Mouse (Mus musculus) stomach, embryonic 16.5 days (tissue): ENCODE measurements around the gene Pfpl. TPM values are rescaled to one million over a fixed set of nuclear protein-coding genes. Genes with fewer than 3 reads are reported as not detected.

ENCODE experiments used
- ATAC-seq: fragments of 200-750 bp; cut with Nextera tagmentation; 2 replicates; pipeline ENCODE4 v1.8.0; 2017; ENCODE audit warnings: moderate number of reproducible peaks, moderate TSS enrichment; ENCODE audit not compliant: insufficient read depth, low FRiP score
- H3K27ac ChIP-seq: fragments of 300-500 bp; sonication (generic); 2 replicates; pipeline ENCODE4 v1.5.1; 2014; ENCODE audit warnings: low read length
- H3K27me3 ChIP-seq: fragments of 300-500 bp; sonication (generic); 2 replicates; pipeline ENCODE4 v1.6.1; 2014; ENCODE audit warnings: low read length, control low read depth, mixed read lengths; ENCODE audit not compliant: control insufficient read depth, insufficient read depth
- H3K36me3 ChIP-seq: fragments of 300-500 bp; sonication (generic); 2 replicates; pipeline ENCODE4 v1.6.1; 2014; ENCODE audit warnings: low read length; ENCODE audit not compliant: control insufficient read depth, insufficient read depth
- H3K4me1 ChIP-seq: fragments of 300-500 bp; sonication (generic); 2 replicates; pipeline ENCODE4 v1.6.1; 2014; ENCODE audit warnings: low read length, control low read depth, mixed read lengths; ENCODE audit not compliant: control insufficient read depth, insufficient read depth
- H3K4me2 ChIP-seq: fragments of 300-500 bp; sonication (generic); 2 replicates; pipeline ENCODE4 v1.6.1; 2014; ENCODE audit warnings: low read depth, low read length, mixed read lengths
- H3K4me3 ChIP-seq: fragments of 300-500 bp; sonication (generic); replicated peaks from 2 replicates; pipeline ENCODE4 v1.5.1; 2014; ENCODE audit warnings: mild to moderate bottlenecking, low read length
- H3K9ac ChIP-seq: fragments of 300-500 bp; sonication (generic); 2 replicates; pipeline ENCODE4 v1.6.1; 2014; ENCODE audit warnings: low read length
- H3K9me3 ChIP-seq: fragments of 300-500 bp; sonication (generic); replicated peaks from 2 replicates; pipeline ENCODE4 v1.6.1; 2016; ENCODE audit warnings: low read length, control low read depth; ENCODE audit not compliant: control insufficient read depth
- WGBS: fragments of 180-500 bp; shearing (Covaris S2); extraction: QIAGEN DNeasy Blood & Tissue Kit; methylation state at CpG from one replicate; pipeline ENCODE4 v1.1.7; 2014; 5-methylcytosine and 5-hydroxymethylcytosine counted together
- polyA plus RNA-seq: library from polyadenylated mRNA; unstranded; fragments of >200 nt; fragmentation: Nextera tagmentation; extraction: Ambion mirVana; gene quantifications from 2 replicates; pipeline ENCODE4 v1.2.1, GENCODE M21; 2015

The Pfpl gene
- not detected in 2 replicates for polyA plus RNA-seq

- Histone ChIP-seq H3K9ac (no peak within 1 kb of the TSS), H3K36me3 (no peaks in the 10 kb centered on the region), H3K27me3 (no peaks in the 10 kb centered on the region), H3K4me1 (no peaks in the 10 kb centered on the region), H3K27ac (no peak within 1 kb of the TSS), H3K4me3 (no peak within 1 kb of the TSS), H3K4me2 (no peak within 1 kb of the TSS), H3K9me3 (no peaks in the 10 kb centered on the region)
- ATAC-seq = no peak
- WGBS = 95% methylated on average over 6 of the region's 6 CpGs
Measured at GRCm38 (mm10) chr19:12427605-12428004, at the start of gene Pfpl. Gene Pfpl (plus strand): TSS chr19:12427905.

DNA sequence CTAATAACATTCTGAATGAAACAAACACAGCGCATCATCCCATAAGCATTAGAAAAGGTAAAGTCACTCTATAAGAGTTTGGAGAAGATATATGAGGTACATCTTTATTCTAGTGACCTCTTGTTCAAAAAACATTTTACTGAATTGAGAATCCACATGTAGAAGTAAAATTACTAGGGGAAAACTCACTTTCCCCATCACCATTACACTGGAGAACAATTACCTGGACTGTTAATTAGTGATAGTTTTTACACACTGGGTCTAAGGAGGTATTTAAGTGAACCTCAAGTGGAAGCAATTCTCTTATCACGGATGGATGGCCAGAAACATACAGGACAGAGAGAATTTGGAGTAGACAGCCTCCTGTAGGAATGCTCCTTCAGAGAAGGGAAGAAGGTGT, 40.7 kb upstream of the Pfpl start, which contains the start of gene Olfr1440:
Olfr1440 (plus strand) TSS at position 301 of the 400 bp plus-strand sequence.
- H3K9me3 ChIP-seq = no peaks in the 10 kb centered on the region
- WGBS = 80% methylated on average over 2 of the region's 2 CpGs
- no peaks in the 10 kb centered on the region for H3K36me3 ChIP-seq
- H3K4me2 ChIP-seq = no peak within 1 kb of the TSS
- no peak within 1 kb of the TSS for H3K4me3 ChIP-seq
- H3K27me3 ChIP-seq = no peaks in the 10 kb centered on the region
- H3K9ac ChIP-seq = no peak within 1 kb of the TSS
- no peaks in the 10 kb centered on the region for H3K4me1 ChIP-seq
- no peak for ATAC-seq
- H3K27ac ChIP-seq = no peak within 1 kb of the TSS

GRCm38 (mm10) chr19:12413737-12414136, 14.0 kb upstream of the Pfpl start:
- Histone ChIP-seq H3K27me3 (no peaks in the 10 kb centered on the region), H3K36me3 (no peaks in the 10 kb centered on the region), H3K4me2 (no peak overlapping the region), H3K27ac (no peak overlapping the region), H3K4me1 (no peaks in the 10 kb centered on the region), H3K9ac (no peak overlapping the region), H3K9me3 (no peaks in the 10 kb centered on the region), H3K4me3 (no peak overlapping the region)
- ATAC-seq = no peak

GRCm38 (mm10) chr19:12417361-12417760, 10.3 kb upstream of the Pfpl start, which contains the start of gene Olfr1441:
Gene Olfr1441 (plus strand): TSS chr19:12417433.
- H3K4me2 ChIP-seq = no peak within 1 kb of the TSS
- no peak for ATAC-seq
- H3K27me3 ChIP-seq = no peaks in the 10 kb centered on the region

DNA sequence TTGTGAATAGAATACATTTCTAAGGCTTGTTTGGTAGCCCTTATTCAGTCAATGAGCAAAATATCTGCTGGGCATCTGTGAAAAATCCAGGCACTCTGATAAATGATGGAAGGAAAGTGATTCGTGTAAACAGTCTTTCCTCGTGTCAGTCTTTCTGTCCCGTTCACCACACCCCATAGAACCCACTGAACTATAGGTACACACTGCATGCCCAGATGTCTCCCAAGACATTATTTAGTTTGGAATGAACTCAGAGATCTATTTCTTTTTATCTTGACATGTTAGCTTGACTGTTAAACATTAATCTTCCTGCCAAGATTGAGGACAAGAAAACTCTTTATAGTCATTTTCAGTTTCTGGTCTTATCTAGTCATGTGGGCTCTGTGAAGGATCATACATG, 9.4 kb upstream of the Pfpl start:
- H3K27ac ChIP-seq = no peak overlapping the region
- no peak overlapping the region for H3K4me2 ChIP-seq
- ATAC-seq = no peak
- H3K27me3 ChIP-seq = no peaks in the 10 kb centered on the region
- H3K9ac ChIP-seq = no peak overlapping the region
- H3K36me3 ChIP-seq = no peaks in the 10 kb centered on the region
- 35% methylated on average over 3 of the region's 3 CpGs for WGBS
- no peak overlapping the region for H3K4me3 ChIP-seq
- H3K4me1 ChIP-seq = no peaks in the 10 kb centered on the region
- no peaks in the 10 kb centered on the region for H3K9me3 ChIP-seq

More at GRCm38 (mm10) chr19:12417361-12417760, 10.3 kb upstream of the Pfpl start, which contains the start of gene Olfr1441:
- Histone ChIP-seq H3K4me3 (no peak within 1 kb of the TSS), H3K9ac (no peak within 1 kb of the TSS), H3K9me3 (no peaks in the 10 kb centered on the region), H3K27ac (no peak within 1 kb of the TSS), H3K36me3 (no peaks in the 10 kb centered on the region), H3K4me1 (no peaks in the 10 kb centered on the region)

- Histone ChIP-seq H3K27ac (no peak overlapping the region), H3K9me3 (no peaks in the 10 kb centered on the region), H3K4me3 (no peak overlapping the region), H3K4me1 (no peaks in the 10 kb centered on the region), H3K36me3 (no peaks in the 10 kb centered on the region), H3K27me3 (no peaks in the 10 kb centered on the region), H3K9ac (no peak overlapping the region), H3K4me2 (no peak overlapping the region)
- 74% methylated on average over 6 of the region's 6 CpGs for WGBS
- no peak for ATAC-seq
Measured at GRCm38 (mm10) chr19:12420555-12420954, 7.2 kb upstream of the Pfpl start.

GRCm38 (mm10) chr19:12421680-12422079, 6.0 kb upstream of the Pfpl start:
- Histone ChIP-seq H3K9ac (no peak overlapping the region), H3K36me3 (no peaks in the 10 kb centered on the region), H3K4me1 (no peaks in the 10 kb centered on the region), H3K27ac (no peak overlapping the region), H3K9me3 (no peaks in the 10 kb centered on the region), H3K27me3 (no peaks in the 10 kb centered on the region), H3K4me2 (no peak overlapping the region), H3K4me3 (no peak overlapping the region)
- WGBS = 81% methylated on average over 1 of the region's 1 CpGs
- no peak for ATAC-seq

DNA sequence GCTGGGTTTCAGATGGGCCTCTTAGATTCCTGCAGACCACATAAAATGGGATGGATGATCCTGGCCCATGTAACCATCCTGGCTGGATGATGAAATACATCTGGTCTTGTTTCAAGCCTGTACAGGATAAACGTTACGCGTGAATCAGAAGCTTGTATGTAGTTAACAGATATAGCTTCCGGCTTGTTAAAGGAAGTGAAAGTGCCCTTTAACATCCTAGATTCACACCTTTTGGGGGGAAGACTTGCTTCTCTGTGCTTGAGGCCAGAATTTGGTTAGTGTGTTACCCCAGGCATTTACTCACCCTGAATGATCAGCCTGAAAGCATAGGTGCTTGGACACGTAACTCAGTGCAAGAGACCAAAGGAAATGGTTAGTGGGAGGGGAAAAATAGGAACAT, 604 bp upstream of the Pfpl start:
- H3K4me3 ChIP-seq = no peak overlapping the region
- no peak overlapping the region for H3K4me2 ChIP-seq
- no peak for ATAC-seq
- H3K27ac ChIP-seq = no peak overlapping the region
- H3K27me3 ChIP-seq = no peaks in the 10 kb centered on the region
- H3K36me3 ChIP-seq = no peaks in the 10 kb centered on the region
- H3K9me3 ChIP-seq = no peaks in the 10 kb centered on the region
- H3K4me1 ChIP-seq = no peaks in the 10 kb centered on the region
- 72% methylated on average over 5 of the region's 5 CpGs for WGBS
- H3K9ac ChIP-seq = no peak overlapping the region

GRCm38 (mm10) chr19:12433033-12433432, 5.3 kb downstream of the Pfpl start:
- H3K27me3 ChIP-seq = no peaks in the 10 kb centered on the region
- 13% methylated on average over 2 of the region's 2 CpGs for WGBS
- ATAC-seq = no peak
- no peaks in the 10 kb centered on the region for H3K4me1 ChIP-seq
- no peaks in the 10 kb centered on the region for H3K9me3 ChIP-seq
- no peak overlapping the region for H3K4me2 ChIP-seq
- H3K4me3 ChIP-seq = no peak overlapping the region
- no peaks in the 10 kb centered on the region for H3K36me3 ChIP-seq
- H3K27ac ChIP-seq = no peak overlapping the region
- H3K9ac ChIP-seq = no peak overlapping the region

GRCm38 (mm10) chr19:12435011-12435416, 7.3 kb downstream of the Pfpl start:
- Histone ChIP-seq H3K9me3 (no peaks in the 10 kb centered on the region), H3K4me2 (no peak overlapping the region), H3K36me3 (no peaks in the 10 kb centered on the region), H3K27me3 (no peaks in the 10 kb centered on the region), H3K9ac (no peak overlapping the region), H3K4me1 (no peaks in the 10 kb centered on the region), H3K27ac (no peak overlapping the region), H3K4me3 (no peak overlapping the region)
- ATAC-seq = no peak
- WGBS = 83% methylated on average over 4 of the region's 4 CpGs
